Mouse (Mus musculus) embryonic fibroblast, embryonic 13.5 days (primary cell): ENCODE data around the gene Fbln1.

Experiments
- CTCF ChIP-seq: IDR thresholded peaks from 2 replicates; pipeline ENCODE4 v1.5.1; 2011; ENCODE audit warnings: mild to moderate bottlenecking, control low read depth, low read length, moderate library complexity, borderline replicate concordance; ENCODE audit not compliant: insufficient read depth
- POLR2A ChIP-seq: IDR thresholded peaks from 2 replicates; pipeline ENCODE4 v1.6.1; 2011; ENCODE audit warnings: low read depth, mild to moderate bottlenecking, control low read depth, low read length, moderate library complexity

- TF ChIP-seq CTCF, result no peak
- TF ChIP-seq POLR2A, result no peak
Observed at GRCm38 (mm10) chr15:85278986-85279385, 73.2 kb downstream of the Fbln1 start.
